Mouse (Mus musculus) heart, embryonic 16.5 days (tissue): ENCODE measurements at regions not wholly inside any gene's neighbourhood (a gene's known extent, or its start where the extent isn't known, plus 50 kb on each side); places are given as distances from the start of the nearest gene placed in this dataset.

ENCODE experiments used
- ATAC-seq: fragments of 200-750 bp; cut with Nextera tagmentation; replicated peaks from 2 replicates; pipeline ENCODE4 v1.8.0; 2017; ENCODE audit warnings: moderate number of reproducible peaks; ENCODE audit not compliant: insufficient read depth, low FRiP score; ENCODE audit errors: extremely low read depth
- H3K27ac ChIP-seq: fragments of 300-500 bp; sonication (generic); 2 replicates; pipeline ENCODE4 v1.5.1; 2014; ENCODE audit warnings: mild to moderate bottlenecking, low read length, control low read depth, moderate library complexity
- H3K27me3 ChIP-seq: fragments of 300-500 bp; sonication (generic); 2 replicates; pipeline ENCODE4 v1.6.1; 2014; ENCODE audit warnings: low read length, mixed read lengths; ENCODE audit not compliant: control insufficient read depth, insufficient read depth
- H3K36me3 ChIP-seq: fragments of 300-500 bp; sonication (generic); 2 replicates; pipeline ENCODE4 v1.6.1; 2014; ENCODE audit not compliant: control insufficient read depth, insufficient read depth
- H3K4me1 ChIP-seq: fragments of 300-500 bp; sonication (generic); 2 replicates; pipeline ENCODE4 v1.6.1; 2014; ENCODE audit warnings: low read length, mixed read lengths; ENCODE audit not compliant: control insufficient read depth, insufficient read depth
- H3K4me2 ChIP-seq: fragments of 300-500 bp; sonication (generic); 2 replicates; pipeline ENCODE4 v1.6.1; 2014; ENCODE audit warnings: low read depth, mild to moderate bottlenecking, control low read depth, low read length
- H3K4me3 ChIP-seq: fragments of 300-500 bp; sonication (generic); 2 replicates; pipeline ENCODE4 v1.5.1; 2014; ENCODE audit warnings: mild to moderate bottlenecking, control low read depth, low read length
- H3K9ac ChIP-seq: fragments of 300-500 bp; sonication (generic); 2 replicates; pipeline ENCODE4 v1.6.1; 2014; ENCODE audit warnings: low read length, control low read depth
- H3K9me3 ChIP-seq: fragments of 300-500 bp; sonication (generic); replicated peaks from 2 replicates; pipeline ENCODE4 v1.6.1; 2016; ENCODE audit warnings: low read length; ENCODE audit not compliant: control insufficient read depth
- WGBS: fragments of 180-500 bp; shearing (Covaris S2); extraction: QIAGEN DNeasy Blood & Tissue Kit; methylation state at CpG from one replicate; pipeline ENCODE4 v1.1.7; 2014; 5-methylcytosine and 5-hydroxymethylcytosine counted together

GRCm38 (mm10) chr14:54040644-54041043 is 213.3 kb downstream of the Dad1 start:
- H3K36me3 ChIP-seq = no peaks in the 10 kb centered on the region
- H3K9ac ChIP-seq = no peak overlapping the region
- H3K4me3 ChIP-seq = no peak overlapping the region
- H3K27me3 ChIP-seq = no peaks in the 10 kb centered on the region
- ATAC-seq = no peak
- no peak overlapping the region for H3K27ac ChIP-seq
- no peaks in the 10 kb centered on the region for H3K9me3 ChIP-seq
- no peaks in the 10 kb centered on the region for H3K4me1 ChIP-seq
- no peak overlapping the region for H3K4me2 ChIP-seq
- WGBS = 52% methylated on average over 2 of the region's 2 CpGs

DNA sequence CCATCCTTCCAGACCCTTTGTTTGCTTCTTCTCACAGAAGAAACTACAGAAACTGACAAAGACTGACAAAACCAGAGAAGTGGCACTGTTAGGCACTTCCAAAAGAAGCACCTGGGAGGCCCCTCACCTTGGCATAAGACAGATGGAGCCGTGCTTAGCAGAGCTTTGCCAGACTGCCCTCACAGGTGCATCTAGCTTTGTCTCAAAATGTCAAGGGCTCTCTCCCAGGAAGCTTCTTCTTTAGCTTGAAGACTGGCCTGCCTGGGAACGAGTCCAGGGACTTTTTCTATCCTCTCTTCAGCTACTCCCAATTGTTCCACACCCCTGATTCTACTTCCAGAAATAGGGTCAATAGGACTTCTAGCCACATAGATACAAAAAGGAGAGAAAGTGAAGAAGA is 219.4 kb downstream of the Dad1 start:
- Histone ChIP-seq H3K27me3 (no peaks in the 10 kb centered on the region), H3K36me3 (no peaks in the 10 kb centered on the region), H3K9ac (no peak overlapping the region), H3K4me1 (no peaks in the 10 kb centered on the region), H3K4me2 (no peak overlapping the region), H3K9me3 (no peaks in the 10 kb centered on the region), H3K27ac (no peak overlapping the region), H3K4me3 (no peak overlapping the region)
- no peak for ATAC-seq
- 68% methylated on average over 2 of the region's 2 CpGs for WGBS

- no peak overlapping the region for H3K4me3 ChIP-seq
- ATAC-seq = no peak
- no peak overlapping the region for H3K27ac ChIP-seq
- 59% methylated on average over 4 of the region's 4 CpGs for WGBS
- H3K9ac ChIP-seq = no peak overlapping the region
- H3K9me3 ChIP-seq = no peaks in the 10 kb centered on the region
- H3K4me1 ChIP-seq = no peaks in the 10 kb centered on the region
- H3K27me3 ChIP-seq = no peaks in the 10 kb centered on the region
- H3K4me2 ChIP-seq = no peak overlapping the region
- H3K36me3 ChIP-seq = no peaks in the 10 kb centered on the region
These were observed 230.4 kb downstream of the Dad1 start for GRCm38 (mm10) chr14:54023552-54023951.

GRCm38 (mm10) chr14:54021443-54021842 is 232.5 kb downstream of the Dad1 start:
- Histone ChIP-seq H3K9me3 (no peaks in the 10 kb centered on the region), H3K36me3 (no peaks in the 10 kb centered on the region), H3K4me3 (no peak overlapping the region), H3K4me1 (no peaks in the 10 kb centered on the region), H3K9ac (no peak overlapping the region), H3K27me3 (no peaks in the 10 kb centered on the region), H3K4me2 (no peak overlapping the region), H3K27ac (no peak overlapping the region)
- 77% methylated on average over 6 of the region's 6 CpGs for WGBS
- ATAC-seq = no peak

DNA sequence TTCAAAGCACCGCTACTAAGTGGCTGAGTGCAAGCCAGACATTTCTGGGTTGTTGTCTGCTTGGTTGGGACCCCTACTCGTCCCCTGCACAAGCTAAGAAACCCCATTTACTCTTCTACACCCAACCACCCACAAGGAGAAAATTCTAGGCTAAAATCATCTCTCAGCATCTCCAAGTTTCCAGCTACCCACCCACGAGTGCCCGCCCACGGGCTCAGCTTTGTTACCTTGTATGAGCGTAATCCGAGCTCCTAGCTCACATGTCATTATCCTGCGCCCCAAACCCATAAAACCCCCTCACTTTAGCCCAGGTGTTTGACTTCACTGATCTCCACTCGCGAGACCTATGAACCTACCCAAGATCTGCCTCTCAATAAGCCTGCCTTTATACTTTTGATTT is 239.3 kb downstream of the Dad1 start:
- Histone ChIP-seq H3K9ac (no peak overlapping the region), H3K4me2 (no peak overlapping the region), H3K36me3 (no peaks in the 10 kb centered on the region), H3K9me3 (no peaks in the 10 kb centered on the region), H3K27ac (no peak overlapping the region), H3K27me3 (no peaks in the 10 kb centered on the region), H3K4me1 (no peaks in the 10 kb centered on the region), H3K4me3 (no peak overlapping the region)
- WGBS = 83% methylated on average over 10 of the region's 10 CpGs
- no peak for ATAC-seq

- Histone ChIP-seq H3K27ac (no peak overlapping the region), H3K27me3 (no peaks in the 10 kb centered on the region), H3K4me3 (no peak overlapping the region), H3K36me3 (no peaks in the 10 kb centered on the region), H3K9me3 (peaks cover 2% of the 10 kb centered on the region; the same call in 1 of the 2 replicates), H3K9ac (no peak overlapping the region), H3K4me1 (no peaks in the 10 kb centered on the region), H3K4me2 (no peak overlapping the region)
- no peak for ATAC-seq
- WGBS = 67% methylated on average over 1 of the region's 1 CpGs
These were observed 251.8 kb downstream of the Dad1 start for GRCm38 (mm10) chr14:54002083-54002482.

DNA sequence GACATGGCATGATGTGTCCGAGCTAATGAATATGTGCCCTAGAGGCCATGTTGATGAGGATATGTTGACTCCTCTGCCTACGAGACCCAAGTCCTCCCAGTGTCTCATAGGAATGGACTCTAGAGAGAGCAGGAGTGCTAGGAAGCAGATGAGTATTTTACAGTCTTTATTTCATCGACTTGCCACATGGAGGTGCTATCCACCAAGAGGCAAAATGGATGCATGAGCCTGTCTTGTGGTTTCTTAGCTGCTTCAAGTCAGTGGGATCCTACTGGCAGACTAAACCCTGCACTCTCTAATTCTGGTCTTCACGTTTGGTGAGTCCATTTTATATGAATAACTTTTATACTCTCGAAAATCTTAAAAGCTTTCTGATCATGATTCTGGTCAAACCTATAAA is 253.4 kb downstream of the Dad1 start:
- H3K36me3 ChIP-seq = no peaks in the 10 kb centered on the region
- H3K4me1 ChIP-seq = no peaks in the 10 kb centered on the region
- WGBS = 76% methylated on average over 5 of the region's 5 CpGs

GRCm38 (mm10) chr14:53993427-53993826 is 260.5 kb downstream of the Dad1 start:
- ATAC-seq = no peak
- Histone ChIP-seq H3K9me3 (no peaks in the 10 kb centered on the region), H3K36me3 (no peaks in the 10 kb centered on the region), H3K4me1 (no peaks in the 10 kb centered on the region), H3K9ac (no peak overlapping the region), H3K4me2 (no peak overlapping the region), H3K4me3 (no peak overlapping the region), H3K27ac (no peak overlapping the region), H3K27me3 (no peaks in the 10 kb centered on the region)
- 45% methylated on average over 2 of the region's 2 CpGs for WGBS

More for the DNA sequence above, 253.4 kb downstream of the Dad1 start:
- Histone ChIP-seq H3K4me2 (no peak overlapping the region), H3K9me3 (no peaks in the 10 kb centered on the region), H3K27me3 (no peaks in the 10 kb centered on the region), H3K9ac (no peak overlapping the region), H3K27ac (no peak overlapping the region), H3K4me3 (no peak overlapping the region)
- ATAC-seq = no peak

- H3K4me3 ChIP-seq = no peak overlapping the region
- no peak for ATAC-seq
- H3K36me3 ChIP-seq = no peaks in the 10 kb centered on the region
- no peaks in the 10 kb centered on the region for H3K27me3 ChIP-seq
- no peaks in the 10 kb centered on the region for H3K9me3 ChIP-seq
- no peaks in the 10 kb centered on the region for H3K4me1 ChIP-seq
- H3K27ac ChIP-seq = no peak overlapping the region
- H3K9ac ChIP-seq = no peak overlapping the region
- 58% methylated on average over 11 of the region's 11 CpGs for WGBS
- H3K4me2 ChIP-seq = no peak overlapping the region
These were observed 261.1 kb downstream of the Dad1 start for GRCm38 (mm10) chr14:53992712-53993286.
